Mouse (Mus musculus) embryonic facial prominence, embryonic 11.5 days (tissue): Measurements from ENCODE around the gene 4930562C15Rik. TPM values are rescaled to one million over a fixed set of nuclear protein-coding genes. Genes with fewer than 3 reads are reported as not detected.

Source experiments
- ATAC-seq: fragments of 200-750 bp; cut with Nextera tagmentation; replicated peaks from 2 replicates; pipeline ENCODE4 v1.8.0; 2017; ENCODE audit warnings: low read depth; ENCODE audit not compliant: insufficient number of reproducible peaks, low FRiP score, low TSS enrichment
- DNase-seq: peaks from one replicate; pipeline ENCODE4 v3.0.0-alpha.2; 2015; ENCODE audit warnings: low spot score
- H3K27ac ChIP-seq: fragments of 300-500 bp; sonication (generic); replicated peaks from 2 replicates; pipeline ENCODE4 v1.5.1; 2014; ENCODE audit warnings: mild to moderate bottlenecking, low read depth, low read length, control low read depth
- H3K27me3 ChIP-seq: fragments of 300-500 bp; sonication (generic); 2 replicates; pipeline ENCODE4 v1.6.1; 2014; ENCODE audit warnings: mild to moderate bottlenecking, low read length, moderate library complexity, mixed read lengths; ENCODE audit not compliant: control insufficient read depth, insufficient read depth
- H3K36me3 ChIP-seq: fragments of 300-500 bp; sonication (generic); replicated peaks from 2 replicates; pipeline ENCODE4 v1.6.1; 2014; ENCODE audit warnings: low read depth, mild to moderate bottlenecking, low read length, moderate library complexity, mixed read lengths; ENCODE audit not compliant: control insufficient read depth, insufficient read depth
- H3K4me1 ChIP-seq: fragments of 300-500 bp; sonication (generic); 2 replicates; pipeline ENCODE4 v1.6.1; 2014; ENCODE audit warnings: low read length, mixed read lengths; ENCODE audit not compliant: control insufficient read depth, insufficient read depth
- H3K4me2 ChIP-seq: fragments of 300-500 bp; sonication (generic); 2 replicates; pipeline ENCODE4 v1.6.1; 2014; ENCODE audit warnings: low read depth, mild to moderate bottlenecking, control low read depth, low read length, moderate library complexity
- H3K4me3 ChIP-seq: fragments of 300-500 bp; sonication (generic); 2 replicates; pipeline ENCODE4 v1.5.1; 2014; ENCODE audit warnings: low read depth, low read length, control low read depth
- H3K9ac ChIP-seq: fragments of 300-500 bp; sonication (generic); replicated peaks from 2 replicates; pipeline ENCODE4 v1.6.1; 2014; ENCODE audit warnings: mild to moderate bottlenecking, control low read depth, low read length
- H3K9me3 ChIP-seq: fragments of 300-500 bp; sonication (generic); replicated peaks from 2 replicates; pipeline ENCODE4 v1.6.1; 2016; ENCODE audit warnings: mild to moderate bottlenecking, low read length, inconsistent platforms, mixed read lengths; ENCODE audit not compliant: control insufficient read depth
- WGBS: fragments of 180-500 bp; shearing (Covaris S2); extraction: QIAGEN DNeasy Blood & Tissue Kit; methylation state at CpG from one replicate; pipeline ENCODE4 v1.1.7; 2014; 5-methylcytosine and 5-hydroxymethylcytosine counted together
- polyA plus RNA-seq: library from polyadenylated mRNA; unstranded; fragments of >200 nt; fragmentation: Nextera tagmentation; extraction: Ambion mirVana; gene quantifications from 2 replicates; pipeline ENCODE4 v1.2.1, GENCODE M21; 2014

Gene 4930562C15Rik
- polyA plus RNA-seq, 1 experiment from 2014 or later: 0.28 TPM

GRCm38 (mm10) chr16:4915931-4916330 is 80.7 kb downstream of the 4930562C15Rik start:
- H3K9me3 ChIP-seq: no peaks in the 10 kb centered on the region
- no peak overlapping the region for H3K4me3 ChIP-seq
- H3K27ac ChIP-seq: no peak overlapping the region
- no peaks in the 10 kb centered on the region; the same call in 1 of the 2 replicates for H3K36me3 ChIP-seq
- H3K27me3 ChIP-seq: no peaks in the 10 kb centered on the region
- ATAC-seq (no peak), DNase-seq (no peak)
- H3K4me2 ChIP-seq: no peak overlapping the region
- no peaks in the 10 kb centered on the region for H3K4me1 ChIP-seq
- 90% methylated on average over 3 of the region's 3 CpGs for WGBS
- no peak overlapping the region for H3K9ac ChIP-seq

DNA sequence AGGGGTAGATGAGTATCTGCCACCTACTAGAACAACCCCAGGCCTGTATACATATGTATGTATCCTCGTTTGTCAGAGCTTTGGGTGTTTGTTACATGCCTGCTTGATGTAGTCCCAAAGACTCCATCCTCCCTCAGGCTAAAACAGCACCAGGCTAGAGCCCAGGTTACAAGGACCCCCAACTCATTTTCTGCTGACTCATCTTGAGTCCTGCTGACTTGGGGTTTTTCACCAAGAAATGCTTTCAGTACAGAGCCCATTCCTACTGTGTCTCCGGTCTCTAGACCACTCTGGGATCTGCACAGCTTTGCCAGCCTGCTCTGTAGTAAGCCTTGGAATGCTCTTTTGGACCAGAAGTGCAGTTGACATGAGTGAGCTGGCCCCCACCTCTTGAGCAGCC is 81.4 kb downstream of the 4930562C15Rik start:
- Histone ChIP-seq H3K36me3 (no peaks in the 10 kb centered on the region; the same call in 1 of the 2 replicates), H3K27ac (no peak overlapping the region), H3K4me3 (no peak overlapping the region), H3K9me3 (no peaks in the 10 kb centered on the region), H3K4me2 (no peak overlapping the region), H3K27me3 (no peaks in the 10 kb centered on the region), H3K9ac (no peak overlapping the region), H3K4me1 (no peaks in the 10 kb centered on the region)
- DNase-seq: no peak
- ATAC-seq: no peak
- 89% methylated on average over 2 of the region's 2 CpGs for WGBS

Other genes with a start within 250 kb of the 4930562C15Rik start
- 19.9 and 21.2 TPM in 2 replicates for gene Glis2, start 240.7 kb upstream of the 4930562C15Rik start, polyA plus RNA-seq
- gene Pam16, start 210.4 kb upstream of the 4930562C15Rik start, polyA plus RNA-seq: 103 and 105 TPM in 2 replicates
- 10.9 and 14.1 TPM in 2 replicates for gene Vasn, start 195.5 kb upstream of the 4930562C15Rik start, polyA plus RNA-seq
- gene Dnaja3, start 195.4 kb upstream of the 4930562C15Rik start, polyA plus RNA-seq: 56.9 and 58.3 TPM in 2 replicates
- gene Coro7, start 155.6 kb upstream of the 4930562C15Rik start, polyA plus RNA-seq: 12.2 and 12.8 TPM in 2 replicates
- gene Nmral1, start 116.1 kb upstream of the 4930562C15Rik start, polyA plus RNA-seq: 190 and 192 TPM in 2 replicates
- gene Hmox2, start 109.1 kb upstream of the 4930562C15Rik start, polyA plus RNA-seq: 110 and 114 TPM in 2 replicates
- gene Cdip1, start 45.1 kb upstream of the 4930562C15Rik start, polyA plus RNA-seq: 76.1 and 80.8 TPM in 2 replicates
- 26.2 and 26.4 TPM in 2 replicates for gene Ubald1, start 44.9 kb downstream of the 4930562C15Rik start, polyA plus RNA-seq
- gene Mgrn1, start 50.8 kb downstream of the 4930562C15Rik start, polyA plus RNA-seq: 67.9 and 72.2 TPM in 2 replicates
- 155 and 164 TPM in 2 replicates for gene Nudt16l1, start 103.3 kb downstream of the 4930562C15Rik start, polyA plus RNA-seq
- 32.4 and 39.7 TPM in 2 replicates for gene Anks3, start 128.8 kb downstream of the 4930562C15Rik start, polyA plus RNA-seq
- not detected in 2 replicates for gene Sept12, start 162.4 kb downstream of the 4930562C15Rik start, polyA plus RNA-seq
- 1.5 and 2.2 TPM in 2 replicates for gene Smim22, start 171.9 kb downstream of the 4930562C15Rik start, polyA plus RNA-seq
- gene Rogdi, start 178.1 kb downstream of the 4930562C15Rik start, polyA plus RNA-seq: 56.5 and 60.2 TPM in 2 replicates
- gene Glyr1, start 214.4 kb downstream of the 4930562C15Rik start, polyA plus RNA-seq: 131 and 140 TPM in 2 replicates
- 21.0 and 21.5 TPM in 2 replicates for gene Ubn1, start 214.6 kb downstream of the 4930562C15Rik start, polyA plus RNA-seq